Mouse (Mus musculus) right cerebral cortex, postnatal 10 days (tissue): ENCODE data around the gene Sema4g.
A peak's percentile ranks its signal among the peaks of the same experiment; 100 is the strongest.
"Not testable (repeated sequence)": the region's sequence is repeated elsewhere in the genome, so short reads cannot be mapped to it uniquely, and the experiment has no call there.

Experiments used
- DNase-seq, 2 experiments: peaks; one replicate each; pipeline ENCODE4 v3.0.0; 2021; ENCODE audit warnings: low spot score in 2 of 2

The Sema4g gene

DNA sequence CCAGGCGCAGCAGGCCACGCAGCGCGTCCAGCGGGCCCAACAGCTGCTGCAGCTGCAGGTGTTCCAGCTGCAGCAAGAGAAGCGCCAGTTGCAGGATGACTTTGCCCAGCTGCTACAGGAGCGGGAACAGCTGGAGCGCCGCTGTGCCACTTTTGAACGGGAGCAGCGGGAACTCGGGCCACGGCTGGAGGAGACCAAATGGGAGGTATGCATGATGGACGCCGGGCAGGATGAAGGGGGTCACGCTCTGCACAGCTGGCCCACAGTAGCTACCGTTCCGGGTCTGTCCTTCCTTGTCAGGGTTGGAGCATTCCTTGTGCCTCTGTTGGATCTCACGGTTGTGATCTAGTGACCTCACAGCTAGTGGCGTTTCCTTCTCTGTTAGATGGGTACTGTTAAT, 35.9 kb downstream of the Sema4g start:
- no peak for DNase-seq

DNA sequence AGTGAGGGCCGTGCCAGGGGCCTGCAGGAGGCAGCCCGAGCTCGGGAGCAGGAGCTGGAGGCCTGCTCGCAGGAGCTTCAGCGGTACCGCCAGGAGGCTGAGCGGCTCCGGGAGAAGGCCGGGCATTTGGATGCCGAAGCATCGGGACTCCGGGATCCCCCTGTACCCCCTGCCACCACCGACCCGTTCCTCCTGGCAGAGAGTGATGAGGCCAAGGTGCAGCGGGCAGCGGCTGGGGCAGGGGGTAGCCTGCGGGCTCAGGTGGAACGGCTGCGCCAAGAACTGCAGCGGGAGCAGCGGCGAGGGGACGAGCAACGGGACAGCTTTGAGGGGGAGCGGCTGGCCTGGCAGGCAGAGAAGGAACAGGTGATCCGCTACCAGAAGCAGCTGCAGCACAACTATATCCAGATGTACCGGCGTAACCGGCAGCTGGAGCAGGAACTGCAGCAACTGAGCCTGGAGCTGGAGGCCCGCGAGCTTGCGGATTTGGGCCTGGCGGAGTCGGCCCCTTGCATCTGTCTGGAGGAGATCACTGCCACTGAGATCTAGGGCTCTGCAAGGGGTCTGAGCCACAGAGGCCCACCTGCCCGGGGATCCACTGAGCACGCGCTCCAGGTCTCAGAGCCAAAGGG, 37.2 kb downstream of the Sema4g start:
- DNase-seq = no peak

DNA sequence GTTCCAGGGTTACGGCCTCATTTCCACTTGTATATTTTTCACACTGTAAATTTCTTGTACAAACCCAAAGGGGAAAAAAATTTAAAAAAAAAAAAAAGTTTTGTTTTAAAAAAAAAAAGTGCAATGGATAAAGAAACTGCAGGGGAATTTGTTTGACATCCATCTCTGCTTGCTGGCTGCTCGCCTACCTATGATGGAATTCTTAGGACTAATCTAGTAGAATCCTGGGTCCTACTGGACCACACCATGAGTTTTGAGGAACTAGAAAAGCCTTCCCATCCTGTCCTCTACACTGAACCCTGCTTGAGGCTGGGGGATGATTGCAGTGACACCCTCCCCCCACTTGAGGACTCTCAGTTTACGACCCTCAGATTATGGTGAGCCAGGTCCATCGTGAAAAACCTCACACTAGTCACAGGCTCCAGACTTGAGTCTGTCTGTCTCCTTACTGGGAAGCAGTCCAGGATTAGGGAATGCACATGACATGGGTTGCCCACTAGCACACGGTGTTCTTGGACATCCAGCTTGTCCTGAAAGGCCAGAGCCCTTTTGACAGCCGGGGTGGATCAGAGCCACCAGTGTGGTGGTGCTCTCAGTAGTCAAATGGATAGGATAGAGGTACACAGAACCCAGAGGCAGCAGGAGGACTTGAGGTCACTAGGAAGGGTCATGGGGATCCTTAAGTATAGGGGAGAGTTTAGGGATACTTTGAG, 38.2 kb downstream of the Sema4g start:
- no peak for DNase-seq

DNA sequence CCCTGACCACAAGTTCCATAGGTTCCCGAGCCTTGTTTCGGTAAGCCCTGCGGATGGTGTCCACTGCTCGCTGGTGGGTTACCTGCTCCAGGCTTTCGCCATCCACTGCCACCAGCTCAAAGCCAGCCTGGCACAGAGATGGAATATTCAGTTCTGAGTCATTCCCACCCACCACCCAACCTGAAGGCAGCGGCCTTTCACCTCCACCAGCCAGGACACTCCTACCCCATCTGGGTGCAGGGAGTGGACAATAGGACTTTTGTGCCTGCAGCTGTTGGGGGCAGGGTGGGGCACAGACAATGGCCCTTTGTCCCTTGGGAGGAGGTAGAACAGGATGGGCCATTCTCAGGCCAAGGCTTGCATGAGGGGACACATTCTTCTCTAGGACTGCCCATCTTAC, 38.9 kb downstream of the Sema4g start:
- DNase-seq = no peak

DNA sequence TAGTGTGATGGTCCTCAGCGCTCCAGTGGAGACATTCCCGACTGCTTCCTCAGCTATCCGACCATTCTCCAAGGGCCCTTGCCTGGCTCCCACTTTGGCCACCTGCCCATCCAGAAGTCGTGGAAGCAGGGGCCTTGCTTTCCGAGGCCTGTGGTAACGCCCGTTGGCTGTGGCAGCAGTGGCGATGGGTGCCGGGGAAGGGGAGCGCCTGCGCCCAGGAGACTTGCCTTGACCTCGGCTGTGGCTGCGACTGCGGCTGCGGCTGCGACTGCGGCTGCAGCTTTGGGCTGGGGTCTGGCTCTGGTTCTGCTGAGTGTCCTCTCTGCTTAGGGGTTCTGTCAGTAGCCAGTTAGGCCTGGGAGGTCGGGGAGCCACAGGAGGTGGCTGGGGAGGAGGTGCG, 39.8 kb downstream of the Sema4g start:
- DNase-seq = no peak

DNA sequence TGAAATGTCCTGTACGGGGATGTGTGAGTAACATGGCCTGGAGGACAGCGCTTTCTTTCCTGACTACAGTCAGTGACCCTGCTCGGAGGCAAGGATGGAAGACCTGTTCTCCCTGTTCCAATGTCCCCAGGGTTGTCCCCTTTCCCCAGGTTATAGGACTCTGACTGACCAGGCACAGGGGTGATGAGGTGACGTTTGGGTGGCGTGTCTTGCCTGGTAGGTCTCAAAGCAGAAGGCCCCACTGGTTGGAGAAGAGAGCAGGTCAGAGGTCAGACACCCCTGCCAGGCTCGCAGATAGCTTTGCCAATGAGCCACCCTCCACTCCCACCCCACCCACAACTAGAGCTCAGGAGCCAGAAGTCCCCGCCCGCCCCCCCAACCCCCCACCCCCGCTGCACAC, 40.7 kb downstream of the Sema4g start:
- DNase-seq = no peak

DNA sequence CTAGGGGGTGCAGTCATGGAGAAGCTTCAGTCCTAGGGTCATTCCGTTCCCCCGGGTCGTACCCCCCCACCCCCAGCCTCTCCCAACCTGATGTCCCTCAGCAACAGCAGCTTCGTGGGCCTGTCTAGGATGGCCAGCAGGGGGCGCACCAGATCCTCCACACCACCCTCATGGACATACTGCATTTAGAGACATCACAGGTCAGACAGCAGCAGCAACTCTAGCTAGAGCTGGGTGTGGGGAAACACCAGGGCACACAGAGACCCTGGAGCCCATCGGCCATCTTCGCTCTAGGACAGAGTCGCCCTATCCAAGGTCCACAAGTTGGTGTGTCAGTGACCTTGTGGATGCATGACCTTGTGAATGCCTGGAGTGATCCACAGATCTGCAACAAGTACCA, 41.2 kb downstream of the Sema4g start:
- no peak for DNase-seq

DNA sequence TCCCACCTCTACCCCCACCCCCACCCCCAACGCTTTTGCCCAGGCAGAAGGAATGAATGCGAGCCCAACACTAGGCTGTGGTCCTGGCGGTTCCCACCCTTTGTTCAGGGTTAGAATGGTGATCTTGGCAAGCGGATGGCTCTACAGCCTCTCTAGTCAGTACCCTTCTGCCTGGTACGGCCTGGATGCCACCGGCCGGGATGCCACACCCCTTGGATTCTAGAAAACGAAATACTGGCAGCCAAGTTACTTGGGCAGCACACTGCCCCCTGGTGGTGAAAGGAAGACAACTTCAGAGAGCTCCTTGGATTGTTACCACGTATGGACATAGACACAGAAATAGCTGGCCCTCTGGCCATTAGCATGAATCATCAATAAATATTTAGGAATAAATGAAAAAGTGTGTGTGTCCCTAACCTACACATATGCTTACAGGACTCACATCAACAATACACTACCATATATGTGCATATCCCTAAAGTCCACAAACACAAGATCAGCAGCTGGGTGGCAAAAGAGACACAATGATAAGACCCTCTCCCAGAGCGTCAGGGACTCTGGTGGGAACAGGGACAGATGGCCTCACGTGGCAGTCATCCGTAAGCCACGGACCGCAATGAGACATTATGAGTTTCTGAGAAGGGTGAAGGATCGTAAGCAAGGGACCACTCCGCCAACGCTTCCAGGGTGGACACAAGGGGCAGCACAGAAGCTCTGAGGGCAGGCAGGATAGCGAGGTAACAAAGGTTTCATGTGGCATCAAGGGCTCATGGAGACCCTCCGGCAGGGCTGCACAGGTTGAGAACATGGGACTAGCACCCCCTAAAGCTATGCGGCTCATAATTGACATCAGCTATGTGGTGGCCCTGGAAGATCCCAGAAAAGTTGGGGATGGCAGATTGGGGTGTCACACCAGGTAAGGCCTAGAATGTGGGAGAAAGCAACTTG, 42.1 kb downstream of the Sema4g start:
- peak; percentile 83 to 88 for DNase-seq

DNA sequence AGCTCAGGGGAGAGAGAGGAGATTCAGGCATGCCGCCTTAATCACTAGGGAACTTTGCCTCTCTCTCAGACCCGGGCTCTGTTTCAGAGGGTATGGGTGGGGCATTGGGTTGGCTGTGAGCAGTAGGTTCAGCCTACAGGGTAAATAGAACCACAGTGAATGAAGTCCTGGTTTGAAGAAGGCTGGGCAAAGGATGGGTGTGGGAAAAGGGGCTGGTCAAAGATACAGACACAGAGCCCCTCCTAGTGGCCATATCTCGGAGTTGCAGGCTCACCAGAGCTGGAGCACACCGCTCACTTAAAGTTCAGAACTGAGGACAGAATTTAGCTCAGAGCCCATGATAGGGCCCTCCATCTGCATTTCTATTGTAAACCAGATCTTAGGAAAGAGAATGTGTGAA, 42.9 kb downstream of the Sema4g start:
- DNase-seq = peak; percentile 76 to 80

DNA sequence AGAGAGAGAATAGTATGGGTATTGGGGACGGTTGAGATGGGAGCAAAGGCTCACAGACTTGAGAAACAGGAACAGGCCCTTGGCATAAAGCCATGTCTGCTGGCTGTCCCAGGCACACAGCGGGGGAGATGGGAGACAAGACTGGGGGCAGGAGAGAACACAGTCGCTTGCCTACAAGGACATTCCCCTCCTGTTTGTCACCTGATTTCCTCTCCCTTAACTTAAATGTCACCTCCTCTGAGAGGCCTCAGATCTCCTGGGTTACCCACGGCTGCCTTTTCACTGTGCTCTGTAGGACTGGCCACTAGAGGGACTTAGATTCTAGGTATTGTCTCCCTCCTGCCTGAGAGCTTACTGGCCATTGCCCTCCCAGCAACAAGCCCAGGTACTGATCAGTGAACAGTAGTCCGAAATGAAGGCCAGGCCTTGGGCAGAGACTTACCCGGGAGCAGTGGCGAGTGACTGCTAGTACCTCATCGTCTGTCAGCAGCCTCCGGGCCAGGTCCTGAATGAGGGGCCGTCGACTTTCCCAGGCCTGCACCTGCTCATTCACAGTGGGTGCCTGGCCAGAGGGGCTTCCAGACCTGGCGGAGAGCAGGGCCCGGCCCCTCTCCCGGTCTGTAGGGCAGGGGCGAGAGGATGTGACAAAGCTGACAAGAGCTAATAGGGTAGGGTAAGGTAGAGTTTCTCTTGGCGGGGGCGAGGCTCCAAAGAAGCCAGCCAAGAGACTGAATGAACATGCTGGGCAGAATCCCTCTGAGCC, 43.9 kb downstream of the Sema4g start:
- DNase-seq = no peak

DNA sequence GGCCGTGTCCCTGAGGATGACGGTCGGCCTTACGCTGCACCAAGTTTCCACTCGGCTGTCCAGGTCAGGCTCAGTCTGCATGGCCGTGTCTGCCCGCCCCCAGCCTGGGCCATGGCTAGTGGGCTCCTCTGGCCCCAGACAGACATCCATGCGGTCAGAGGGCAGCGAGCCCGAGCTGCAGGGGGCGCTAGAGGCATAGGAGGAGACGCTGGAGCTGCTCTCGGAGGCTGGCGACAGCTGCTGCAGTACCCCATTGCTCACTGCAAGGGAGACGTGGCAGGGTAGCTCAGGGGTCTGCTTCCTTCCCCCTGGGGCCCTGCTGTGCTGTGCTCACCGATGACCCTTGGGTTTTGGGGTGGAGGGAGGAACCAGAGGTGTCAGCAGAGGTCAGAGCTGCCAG, 48.0 kb downstream of the Sema4g start:
- no peak for DNase-seq

DNA sequence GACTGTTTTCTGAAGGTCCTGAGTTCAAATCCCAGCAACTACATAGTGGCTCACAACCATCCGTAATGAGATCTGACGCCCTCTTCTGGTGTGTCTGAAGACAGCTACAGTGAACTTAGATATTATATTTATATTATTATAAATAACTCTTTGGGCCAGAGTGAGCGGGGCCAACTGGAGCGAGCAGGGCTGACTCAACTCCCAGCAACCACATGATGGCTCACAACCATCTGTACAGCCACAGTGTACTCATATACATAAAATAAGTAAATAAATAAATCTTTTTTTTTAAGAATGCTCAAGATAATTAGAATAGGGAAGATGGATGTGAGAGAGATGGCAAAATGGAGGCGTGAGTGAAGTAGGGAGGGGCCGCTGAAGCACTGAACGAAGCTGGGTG, 49.3 kb downstream of the Sema4g start:
- not testable (repeated sequence) for DNase-seq

DNA sequence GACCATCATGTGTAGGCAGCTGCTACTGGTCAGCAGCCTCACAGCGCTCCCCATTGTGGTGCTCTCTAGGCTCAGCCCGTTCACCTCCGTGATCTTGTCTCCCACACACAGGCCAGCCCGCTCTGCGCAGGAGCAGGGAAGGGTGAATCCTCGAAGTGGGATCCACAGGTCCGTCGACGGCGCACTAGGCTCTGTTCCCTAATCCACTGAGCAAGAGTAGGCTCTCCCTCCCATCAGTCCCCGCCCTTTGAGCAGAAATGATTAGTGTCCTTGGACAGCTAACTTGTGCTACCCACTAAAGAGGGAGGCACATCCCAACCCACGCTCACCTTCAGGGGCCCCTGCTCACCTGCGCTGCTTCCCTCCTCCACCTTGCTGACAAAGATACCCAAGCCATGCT, 51.3 kb downstream of the Sema4g start:
- no peak for DNase-seq

DNA sequence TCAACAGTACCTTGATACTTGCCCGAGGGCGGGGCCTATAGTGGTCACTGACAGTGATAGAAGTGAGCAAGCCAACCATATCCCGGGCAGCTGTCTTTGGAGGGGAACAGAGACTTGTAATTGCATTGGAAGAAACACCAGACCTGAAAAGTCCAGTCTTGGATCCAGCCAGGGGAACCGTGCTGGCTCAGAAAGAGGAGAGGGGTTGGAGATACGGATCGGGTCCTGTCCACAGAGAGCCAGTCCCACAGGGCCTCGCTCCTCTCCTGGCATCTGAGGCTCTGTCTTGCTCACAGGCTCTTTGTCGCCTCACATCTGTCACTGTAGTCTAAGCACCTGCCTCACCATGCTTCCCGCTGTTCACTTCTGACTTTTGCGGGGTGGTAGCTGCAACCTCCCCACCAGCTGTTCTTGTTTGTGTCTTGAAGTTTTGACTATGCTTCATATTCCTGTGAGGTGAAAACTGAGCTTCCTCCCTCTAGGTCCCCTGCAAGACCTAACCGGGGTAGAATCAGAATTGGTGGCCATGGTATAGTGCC, 55.6 kb downstream of the Sema4g start:
- peak in 1 of 2 experiments; percentile 38 for DNase-seq

DNA sequence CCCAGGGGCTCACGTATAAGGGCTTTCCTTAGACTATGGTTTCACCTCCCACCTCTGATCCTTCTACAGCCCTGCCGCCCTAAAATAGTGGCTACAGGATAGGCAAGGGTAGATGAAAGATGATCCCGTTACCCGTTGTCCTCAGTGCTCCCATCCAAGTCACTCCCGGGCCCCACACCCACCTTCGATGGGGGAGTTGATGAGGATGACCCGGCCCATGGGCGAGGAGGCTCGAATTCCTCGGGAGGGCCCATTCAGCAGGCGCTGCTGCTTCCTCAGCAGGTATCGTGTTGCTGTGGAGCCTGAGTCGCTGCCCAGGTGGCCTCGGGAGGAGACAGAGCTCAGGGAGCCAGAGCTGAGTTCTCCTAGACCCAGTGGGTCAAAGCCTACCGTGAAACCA, 56.3 kb downstream of the Sema4g start:
- DNase-seq = no peak

DNA sequence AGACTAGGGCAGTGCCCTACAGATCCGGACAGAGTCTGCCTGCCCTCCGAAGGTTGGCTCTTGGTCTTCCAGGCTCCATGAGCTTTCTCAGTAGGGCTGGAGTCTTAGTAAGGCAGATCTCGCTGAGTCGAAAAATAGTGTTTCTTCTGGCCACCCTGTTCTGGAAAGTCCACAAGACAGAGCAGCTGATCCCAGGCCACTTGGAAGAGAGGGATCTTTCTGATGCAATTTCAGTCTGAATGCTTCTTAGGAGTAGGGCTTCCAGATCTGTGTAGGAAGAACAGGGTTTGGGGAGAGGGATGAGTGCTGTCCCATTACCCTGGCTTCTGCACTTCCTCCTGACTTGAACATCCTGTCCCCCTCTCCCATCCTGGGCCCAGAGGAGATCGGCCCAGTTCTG, 56.8 kb downstream of the Sema4g start, which contains the start of gene Pdzd7:
Gene Pdzd7 (minus strand): TSS at position 67 of the 400 bp plus-strand sequence.
- DNase-seq = no peak

DNA sequence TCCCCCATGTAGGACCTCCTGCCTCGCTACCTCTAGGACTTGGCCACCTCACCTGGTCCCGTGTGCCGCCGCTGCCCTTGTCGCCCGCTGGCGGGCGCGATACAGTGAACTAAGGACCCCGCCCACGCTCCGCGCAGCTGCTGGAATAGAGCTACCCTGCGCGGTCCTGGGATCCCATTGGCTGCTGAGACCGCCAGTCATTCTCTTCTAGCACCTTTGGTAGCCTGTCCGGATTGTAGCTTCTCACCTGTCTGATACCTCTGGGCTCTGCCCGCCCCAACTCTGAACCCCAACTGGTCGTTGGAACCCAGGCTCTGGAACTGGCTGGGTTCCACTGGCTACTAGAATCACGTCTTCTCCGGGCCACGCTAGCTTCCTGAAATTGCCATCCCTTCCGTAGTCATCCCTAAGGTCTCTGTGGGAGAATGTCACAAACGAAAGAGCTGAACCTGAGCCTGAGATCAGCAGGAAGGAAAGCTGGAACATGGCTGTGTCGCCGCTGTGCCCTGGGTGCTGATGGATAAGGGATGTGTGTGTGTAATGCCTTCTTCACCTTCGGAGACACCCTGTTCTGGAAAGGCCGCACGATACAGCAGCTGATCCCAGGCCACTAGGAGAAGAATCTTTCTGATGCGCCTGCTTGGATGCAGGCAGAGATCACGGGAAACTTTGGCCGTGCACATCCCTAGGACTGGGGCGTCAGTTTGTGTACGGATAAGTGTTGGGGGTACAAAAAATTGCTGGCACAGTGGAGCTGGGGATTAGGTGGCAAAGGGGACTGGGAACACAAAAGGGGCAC, 57.8 kb downstream of the Sema4g start:
- DNase-seq = peak; percentile 93 to 96

DNA sequence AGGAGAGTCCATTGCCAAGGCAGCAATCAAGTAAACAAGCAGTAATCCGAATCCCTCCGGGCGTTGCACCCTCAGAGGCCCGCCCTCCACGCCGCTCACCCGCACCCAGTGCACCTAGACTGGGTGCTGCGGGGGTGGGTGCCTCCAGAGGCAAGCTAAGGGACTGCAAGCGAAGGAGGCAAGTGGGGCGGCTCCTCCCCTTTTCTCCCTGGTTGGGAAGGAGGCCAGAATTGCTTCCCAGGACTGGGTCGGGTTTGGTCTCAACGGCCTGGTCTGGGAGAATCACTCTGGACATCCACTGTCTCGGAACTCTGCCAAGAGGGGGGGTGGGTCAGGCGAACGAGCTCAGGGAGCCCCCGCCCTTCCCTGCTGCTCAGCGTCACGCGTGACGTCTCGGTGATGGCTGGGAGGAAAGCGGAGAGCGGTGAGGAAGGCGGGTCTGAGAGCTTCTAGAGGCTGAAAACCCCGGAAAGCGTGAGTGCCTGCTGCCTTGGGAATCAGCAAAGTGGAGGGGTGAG, 58.6 kb downstream of the Sema4g start, which contains the start of gene Sfxn3:
Gene Sfxn3 (plus strand): TSS at position 87 of the 518 bp plus-strand sequence.
- DNase-seq = peak; percentile 96 to 97

DNA sequence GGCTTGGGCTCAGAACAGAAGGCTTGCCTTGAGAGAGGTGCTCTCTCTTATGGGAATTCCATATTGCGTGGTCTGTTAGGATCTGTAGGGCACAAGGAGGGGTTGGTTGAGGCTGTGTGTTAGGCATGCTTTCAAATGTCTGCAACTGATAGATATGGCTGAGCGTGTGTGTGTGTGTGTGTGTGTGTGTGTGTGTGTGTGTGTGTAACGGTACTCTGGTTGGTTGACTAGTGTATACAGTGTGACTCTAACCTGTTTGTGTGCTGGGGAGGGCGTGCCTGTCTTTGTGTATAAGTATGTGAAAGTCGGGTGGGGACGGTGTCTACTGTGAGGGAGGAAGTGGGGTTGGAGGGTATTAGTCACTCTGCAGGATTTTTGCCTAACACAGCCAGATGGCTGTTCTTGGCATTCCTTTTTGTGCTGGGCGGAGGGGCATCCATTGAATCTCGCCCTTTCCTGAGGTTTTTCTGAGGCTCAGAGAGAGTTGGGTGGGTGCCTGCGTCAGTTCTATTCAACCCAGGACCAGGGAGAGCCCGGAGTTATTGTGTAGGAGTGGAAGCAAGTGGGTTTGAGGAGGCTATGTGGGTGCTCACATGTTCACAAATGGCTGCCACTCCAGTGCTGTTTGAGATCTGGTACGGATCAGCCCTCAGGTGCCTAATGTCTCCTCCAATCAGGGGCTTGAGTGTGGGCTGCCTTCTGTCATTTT, 59.2 kb downstream of the Sema4g start:
- DNase-seq = peak; percentile 79 to 92
